Mouse (Mus musculus) thymus, adult 2 months (tissue): ENCODE data around the gene Sgcg.

Experiments used
- CTCF ChIP-seq: fragments of 200-500 bp; IDR thresholded peaks from 2 replicates; pipeline ENCODE4 v1.5.1; 2012; ENCODE audit warnings: mild to moderate bottlenecking, control low read depth, low read length, moderate library complexity, borderline replicate concordance; ENCODE audit not compliant: control insufficient read depth, poor library complexity, insufficient read depth; ENCODE audit errors: extremely low read depth
- POLR2A ChIP-seq: fragments of 200-500 bp; IDR thresholded peaks from 2 replicates; pipeline ENCODE4 v1.6.1; 2012; ENCODE audit warnings: mild to moderate bottlenecking, low read length, control low read depth, moderate library complexity; ENCODE audit not compliant: control insufficient read depth, poor library complexity, insufficient read depth; ENCODE audit errors: extremely low read depth

DNA sequence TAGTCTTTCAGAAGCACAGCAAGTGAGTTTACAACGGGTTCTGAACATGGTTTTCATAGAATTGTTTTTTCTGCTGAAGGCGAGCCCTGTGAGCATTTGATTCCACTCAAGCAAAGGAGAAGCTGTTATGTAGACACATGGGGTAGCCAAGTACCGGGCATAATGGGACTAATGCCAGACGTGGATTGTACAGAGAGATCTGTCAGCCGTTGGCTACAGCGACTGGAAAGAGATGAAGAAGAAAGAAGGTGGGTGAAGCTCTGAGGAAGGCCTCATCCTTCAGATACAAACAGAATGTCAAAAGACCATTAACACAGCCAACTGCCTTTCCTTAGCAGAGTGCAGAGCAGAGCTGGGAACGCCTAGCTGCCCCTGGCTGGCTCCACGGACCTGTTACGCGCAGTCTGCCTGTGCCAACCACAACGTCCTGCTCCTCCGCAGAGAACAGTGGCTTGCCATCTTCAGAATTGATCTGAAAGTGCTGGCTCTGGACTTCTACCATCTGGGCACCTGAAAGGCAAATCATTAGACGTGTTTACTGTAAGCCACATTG lies 26.2 kb downstream of the Sgcg start:
- TF ChIP-seq CTCF (no peak), POLR2A (no peak)
